Mouse (Mus musculus) brain, adult 2 months (tissue): ENCODE results near the gene Gm21425.
"Not testable (repeated sequence)": the region's sequence is repeated elsewhere in the genome, so short reads cannot be mapped to it uniquely, and the experiment has no call there.

ENCODE experiments used
- DNase-seq: peaks from one replicate; pipeline ENCODE4 v3.0.0; 2011; ENCODE audit warnings: low read depth, low spot score

Gm21425 gene

DNA sequence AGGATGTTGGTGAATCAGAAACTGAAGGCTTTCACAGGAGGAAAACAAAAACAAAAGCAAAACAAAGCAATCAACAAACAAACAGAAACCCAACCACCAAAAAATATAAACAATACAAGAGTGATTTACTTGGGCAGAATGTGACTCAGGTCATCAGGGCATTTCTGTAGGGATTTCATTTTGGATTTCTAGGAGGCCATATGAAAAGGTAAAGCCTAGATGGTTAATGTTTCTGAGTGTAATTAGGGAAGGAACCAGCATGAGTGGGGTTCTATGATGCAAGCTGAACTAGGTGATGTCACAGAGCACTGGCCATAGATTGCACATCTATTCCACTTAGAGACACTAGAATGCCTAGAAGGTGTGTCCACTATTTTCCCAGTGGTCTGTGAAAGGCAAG is at the start of gene Gm21425:
Gene Gm21425, plus strand, starts transcription at position 301 of the 400 bp plus-strand sequence.
- DNase-seq: not testable (repeated sequence)

DNA sequence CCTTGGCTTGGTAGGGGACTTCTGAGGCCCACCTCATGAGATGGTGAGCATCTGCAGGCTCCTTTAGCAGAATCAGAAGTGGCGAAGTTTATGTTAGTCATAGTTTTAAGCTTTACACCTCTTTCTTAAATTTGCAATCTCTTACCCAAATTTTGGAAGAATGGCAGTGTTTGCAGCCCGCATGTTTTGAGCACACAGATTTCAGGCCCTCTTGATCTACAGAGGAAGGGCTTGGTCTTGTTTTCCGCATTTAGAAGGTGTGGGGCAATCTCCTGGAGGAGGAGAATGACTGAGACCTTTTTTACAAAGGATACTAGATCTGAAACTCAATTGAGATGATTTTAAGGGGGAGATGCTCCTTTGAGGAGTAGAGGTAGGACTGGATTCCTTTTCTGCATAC is 28.4 kb upstream of the Gm21425 start, which contains the start of gene Gm21891:
Gene Gm21891, minus strand, starts transcription at position 101 of the 400 bp plus-strand sequence.
- not testable (repeated sequence) for DNase-seq
